Mouse (Mus musculus) mouse trophoblast stem cell (cell line): ENCODE measurements around the gene Gm1110.
"Not testable (repeated sequence)": the region's sequence is repeated elsewhere in the genome, so short reads cannot be mapped to it uniquely, and the experiment has no call there.

Source experiments
- in situ Hi-C, 2 experiments: fragments of 300-500 bp; cut with MseI, MboI; formaldehyde crosslinking; loops; 2 replicates in 1 of 2; 3 replicates in 1 of 2; pipeline ENCODE4 v1.15.1; 2025

Gene Gm1110

GRCm38 (mm10) chr9:26922909-26923526 lies at the start of gene Gm1110:
Gm1110 (minus strand) TSS chr9:26923111.
- in situ Hi-C loops = no loop called here

- in situ Hi-C loops = no loop called here
Measured at GRCm38 (mm10) chr9:26947790-26948189, 24.9 kb upstream of the Gm1110 start.

- in situ Hi-C loops = no loop called here
Measured at GRCm38 (mm10) chr9:26924146-26924545, 1.2 kb upstream of the Gm1110 start.

GRCm38 (mm10) chr9:26919778-26920177 lies 3.1 kb downstream of the Gm1110 start:
- in situ Hi-C loops = no loop called here

GRCm38 (mm10) chr9:26913150-26913549 lies 9.8 kb downstream of the Gm1110 start:
- in situ Hi-C loops = no loop called here

GRCm38 (mm10) chr9:26911251-26911650 lies 11.7 kb downstream of the Gm1110 start:
- in situ Hi-C loops = no loop called here

GRCm38 (mm10) chr9:26869856-26870255 lies 53.1 kb downstream of the Gm1110 start:
- in situ Hi-C loops = not testable (repeated sequence)

- in situ Hi-C loops = no loop called here
Measured at GRCm38 (mm10) chr9:26860751-26861150, 62.2 kb downstream of the Gm1110 start, which contains the start of gene Glb1l3. Glb1l3 (minus strand) TSS chr9:26860890.

GRCm38 (mm10) chr9:26831089-26831488 lies 91.8 kb downstream of the Gm1110 start:
- in situ Hi-C loops = no loop called here
